Mouse (Mus musculus) midbrain, embryonic 11.5 days (tissue): Measurements from ENCODE around the gene Skida1. TPM values are rescaled to one million over a fixed set of nuclear protein-coding genes. Genes with fewer than 3 reads are reported as not detected.
A peak's percentile ranks its signal among the peaks of the same experiment; 100 is the strongest.

ENCODE experiments used
- ATAC-seq: fragments of 200-750 bp; cut with Nextera tagmentation; 2 replicates; pipeline ENCODE4 v1.8.0; 2017; ENCODE audit warnings: moderate TSS enrichment, moderate library complexity; ENCODE audit not compliant: low FRiP score
- DNase-seq: peaks from one replicate; pipeline ENCODE4 v3.0.0; 2015; ENCODE audit warnings: low spot score; ENCODE audit errors: missing footprints
- H3K27ac ChIP-seq: fragments of 300-500 bp; sonication (generic); 2 replicates; pipeline ENCODE4 v1.5.1; 2014; ENCODE audit warnings: low read depth, low read length
- H3K27me3 ChIP-seq: fragments of 300-500 bp; sonication (generic); 2 replicates; pipeline ENCODE4 v1.6.1; 2014; ENCODE audit warnings: mild to moderate bottlenecking, low read length, moderate library complexity, mixed read lengths; ENCODE audit not compliant: control insufficient read depth, insufficient read depth
- H3K36me3 ChIP-seq: fragments of 300-500 bp; sonication (generic); 2 replicates; pipeline ENCODE4 v1.6.1; 2014; ENCODE audit warnings: mild to moderate bottlenecking, low read length, moderate library complexity, mixed read lengths; ENCODE audit not compliant: control insufficient read depth, insufficient read depth
- H3K4me1 ChIP-seq: fragments of 300-500 bp; sonication (generic); 2 replicates; pipeline ENCODE4 v1.6.1; 2014; ENCODE audit warnings: low read length; ENCODE audit not compliant: control insufficient read depth, insufficient read depth
- H3K4me2 ChIP-seq: fragments of 300-500 bp; sonication (generic); 2 replicates; pipeline ENCODE4 v1.6.1; 2014; ENCODE audit warnings: mild to moderate bottlenecking, moderate library complexity
- H3K4me3 ChIP-seq: fragments of 300-500 bp; sonication (generic); 2 replicates; pipeline ENCODE4 v1.5.1; 2014; ENCODE audit warnings: low read depth, low read length
- H3K9ac ChIP-seq: fragments of 300-500 bp; sonication (generic); 2 replicates; pipeline ENCODE4 v1.6.1; 2014; ENCODE audit warnings: low read length
- H3K9me3 ChIP-seq: fragments of 300-500 bp; sonication (generic); 2 replicates; pipeline ENCODE4 v1.6.1; 2016; ENCODE audit warnings: low read length; ENCODE audit not compliant: control insufficient read depth
- WGBS: fragments of 180-500 bp; shearing (Covaris S2); extraction: QIAGEN DNeasy Blood & Tissue Kit; methylation state at CpG from one replicate; pipeline ENCODE4 v1.1.7; 2014; 5-methylcytosine and 5-hydroxymethylcytosine counted together
- polyA plus RNA-seq: library from polyadenylated mRNA; unstranded; fragments of >200 nt; fragmentation: Nextera tagmentation; extraction: Ambion mirVana; gene quantifications from 2 replicates; pipeline ENCODE4 v1.2.1, GENCODE M21; 2014

The Skida1 gene
- polyA plus RNA-seq, 1 experiment from 2014 or later: 23.4 TPM

DNA sequence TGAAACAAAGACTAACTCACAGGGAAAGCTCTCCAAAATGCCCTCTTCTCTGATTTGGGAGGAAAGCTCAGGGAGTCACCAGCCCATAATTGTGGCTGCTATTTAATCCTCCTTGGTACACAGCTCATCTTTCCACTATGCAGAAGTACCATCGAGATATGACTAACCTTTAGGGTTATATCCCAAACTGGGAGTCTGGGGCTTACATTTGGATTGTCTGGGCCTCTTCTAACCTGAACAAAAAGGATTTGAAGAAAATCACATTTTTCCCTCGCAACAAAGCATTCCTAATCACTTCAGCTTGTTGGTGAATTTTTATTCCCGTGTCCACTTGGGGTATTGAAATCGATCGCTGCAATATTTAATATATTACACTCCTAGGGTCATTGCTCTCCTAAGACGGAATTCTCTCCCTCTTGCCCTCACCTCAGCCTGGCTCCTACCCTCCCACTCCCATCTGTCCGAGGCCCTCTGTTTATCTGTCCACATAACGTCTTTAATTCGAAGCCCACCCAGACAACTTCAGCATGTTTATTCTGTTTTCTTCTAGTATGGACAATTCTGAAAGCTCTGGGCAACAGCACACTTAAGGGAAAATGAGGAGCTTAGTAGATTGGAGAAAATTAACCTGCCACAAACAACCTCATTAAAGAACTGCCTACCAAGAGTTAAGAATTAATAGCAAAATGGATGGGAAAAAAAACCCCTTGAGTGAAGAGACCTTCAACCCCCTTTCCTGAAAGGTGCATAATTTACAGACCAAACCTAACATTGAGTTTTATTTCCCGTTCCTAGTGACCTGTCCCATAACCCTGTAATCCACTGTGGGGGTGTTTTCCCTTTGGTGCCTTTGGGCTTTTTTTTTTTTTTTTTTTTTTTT, 14.2 kb downstream of the Skida1 start:
- Histone ChIP-seq H3K4me2 (peak overlapping the region; percentile 29; the same call in 1 of the 2 replicates), H3K9ac (peak overlapping the region; percentile 98)

DNA sequence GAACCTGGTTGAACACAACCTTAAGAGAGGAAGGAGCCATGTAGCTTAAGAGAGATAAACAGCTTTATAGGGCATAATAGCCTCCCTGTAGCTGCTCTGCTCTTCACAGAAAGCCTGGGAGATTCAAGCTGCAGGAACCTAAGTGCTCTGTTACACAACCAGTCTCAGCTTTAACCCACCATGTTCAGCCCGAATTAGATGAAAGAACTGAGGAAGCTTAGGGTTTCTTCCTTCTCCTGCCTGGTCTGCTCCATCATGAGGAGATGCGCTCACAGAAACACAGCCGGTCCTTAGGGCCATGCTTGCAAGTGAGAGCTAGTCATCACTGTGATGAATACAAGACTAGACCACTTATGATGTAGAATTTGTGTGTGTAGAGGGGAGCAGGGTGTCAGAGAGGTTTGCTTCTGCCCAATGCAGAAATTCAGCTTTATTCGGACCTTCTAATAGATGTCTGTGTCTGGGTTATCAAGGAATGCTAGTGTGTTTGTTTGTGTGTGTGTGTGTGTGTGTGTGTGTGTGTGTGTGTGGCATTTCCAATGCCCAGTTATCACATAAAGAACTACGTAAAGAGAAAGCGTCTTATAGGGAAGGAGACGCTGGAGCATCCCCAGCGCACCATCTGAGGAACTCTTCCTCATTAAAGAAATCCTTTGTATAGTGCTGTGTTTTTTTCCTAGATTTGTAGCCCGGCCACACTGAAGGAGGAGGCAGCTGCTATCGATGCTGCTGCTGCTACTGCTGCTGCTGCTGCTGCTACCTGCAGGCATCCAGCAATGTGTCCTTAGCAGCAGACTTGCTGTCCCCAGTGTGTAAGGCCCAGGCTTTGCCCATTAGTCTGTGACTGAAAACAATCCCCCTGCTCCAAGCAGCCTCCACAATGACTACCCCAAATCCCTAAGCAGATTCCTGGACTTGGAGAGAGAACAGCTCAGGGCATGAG, 15.4 kb downstream of the Skida1 start:
- H3K9ac ChIP-seq: peak overlapping the region; percentile 98
- peak overlapping the region; percentile 85 for H3K27ac ChIP-seq
- peak; percentile 45 for ATAC-seq
- H3K4me2 ChIP-seq: peak overlapping the region; percentile 99
- H3K27me3 ChIP-seq: no peaks in the 10 kb centered on the region
- WGBS: 19% methylated on average over 10 of the region's 10 CpGs
- H3K9me3 ChIP-seq: no peaks in the 10 kb centered on the region
- peaks cover 48% of the 10 kb centered on the region for H3K4me1 ChIP-seq
- H3K4me3 ChIP-seq: peak overlapping the region; percentile 6; the same call in 1 of the 2 replicates
- DNase-seq: peak; percentile 95
- H3K36me3 ChIP-seq: no peaks in the 10 kb centered on the region

More for the DNA sequence above, 14.2 kb downstream of the Skida1 start:
- peak overlapping the region; percentile 85 for H3K27ac ChIP-seq
- peaks cover 56% of the 10 kb centered on the region for H3K4me1 ChIP-seq
- H3K4me3 ChIP-seq: no peak overlapping the region
- ATAC-seq (no peak), DNase-seq (peak; percentile 92)
- H3K9me3 ChIP-seq: no peaks in the 10 kb centered on the region
- no peaks in the 10 kb centered on the region for H3K27me3 ChIP-seq
- WGBS: 14% methylated on average over 10 of the region's 10 CpGs
- H3K36me3 ChIP-seq: no peaks in the 10 kb centered on the region

DNA sequence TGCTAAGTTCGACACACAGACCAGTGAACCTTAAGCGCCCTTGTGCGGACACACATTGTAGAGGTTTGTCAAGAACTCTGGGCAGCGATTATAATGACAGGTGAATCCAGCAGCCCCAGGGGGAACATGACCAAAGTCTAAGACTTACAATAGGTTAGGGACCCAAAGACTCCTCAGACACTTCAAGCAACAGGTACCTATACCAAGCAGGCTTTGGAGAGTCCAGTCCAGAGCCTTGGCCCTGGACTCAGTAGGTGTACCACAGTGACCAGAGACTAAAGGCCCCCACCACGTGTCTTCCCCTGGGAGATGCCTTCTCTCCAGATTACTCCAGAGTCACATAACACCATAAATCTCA, 16.3 kb downstream of the Skida1 start:
- Histone ChIP-seq H3K4me1 (peaks cover 45% of the 10 kb centered on the region), H3K27ac (peak overlapping the region; percentile 85)
- 16% methylated on average over 5 of the region's 5 CpGs for WGBS

DNA sequence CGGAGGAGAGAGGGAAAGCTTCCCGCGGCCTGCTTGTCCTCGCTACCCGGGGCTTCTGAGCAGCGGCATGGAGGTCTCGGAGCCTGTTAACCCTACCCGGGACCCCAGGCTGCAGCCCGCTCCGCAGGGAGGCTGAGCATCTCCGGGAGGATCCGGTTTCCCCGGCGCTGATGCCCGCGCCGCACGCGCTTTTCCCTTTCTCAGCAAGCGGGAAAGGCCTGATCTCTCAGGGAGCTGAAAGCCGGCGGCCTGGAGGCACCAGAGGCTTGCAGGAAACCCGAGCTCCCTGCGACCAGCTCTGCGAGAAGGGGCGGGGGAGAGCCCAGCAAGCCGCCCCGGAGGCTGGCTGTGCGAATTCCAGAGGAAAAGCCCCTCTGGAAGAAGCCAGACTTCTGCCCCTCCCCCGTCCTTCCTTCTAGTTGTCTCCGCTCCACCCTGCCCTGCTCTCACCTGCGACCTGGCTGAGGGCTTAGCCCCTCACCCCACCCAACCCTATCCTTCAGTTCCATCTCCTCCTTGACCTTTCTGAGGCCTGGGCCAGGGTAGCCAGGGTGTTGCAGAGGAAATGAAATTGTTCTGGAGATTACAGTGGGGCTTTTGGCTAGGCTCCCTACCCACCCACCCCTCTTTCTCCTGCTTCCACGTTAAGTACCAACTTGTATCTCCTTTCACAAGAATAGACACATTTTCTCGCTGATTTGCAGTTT, 16.9 kb downstream of the Skida1 start:
- peak; percentile 95 for DNase-seq
- peak overlapping the region; percentile 98 for H3K9ac ChIP-seq
- H3K27me3 ChIP-seq: no peaks in the 10 kb centered on the region
- peak overlapping the region; percentile 85 for H3K27ac ChIP-seq
- H3K36me3 ChIP-seq: no peaks in the 10 kb centered on the region
- H3K9me3 ChIP-seq: no peaks in the 10 kb centered on the region
- peak overlapping the region; percentile 99 for H3K4me2 ChIP-seq
- peak overlapping the region; percentile 42 for H3K4me3 ChIP-seq
- WGBS: under 1% methylated on average over 34 of the region's 34 CpGs
- peaks cover 44% of the 10 kb centered on the region for H3K4me1 ChIP-seq
- no peak for ATAC-seq

More for the DNA sequence above, 16.3 kb downstream of the Skida1 start:
- Histone ChIP-seq H3K27me3 (no peaks in the 10 kb centered on the region), H3K36me3 (no peaks in the 10 kb centered on the region), H3K9me3 (no peaks in the 10 kb centered on the region), H3K9ac (peak overlapping the region; percentile 98), H3K4me2 (peak overlapping the region; percentile 99), H3K4me3 (peak overlapping the region; percentile 42)
- no peak for ATAC-seq
- DNase-seq: peak; percentile 94

DNA sequence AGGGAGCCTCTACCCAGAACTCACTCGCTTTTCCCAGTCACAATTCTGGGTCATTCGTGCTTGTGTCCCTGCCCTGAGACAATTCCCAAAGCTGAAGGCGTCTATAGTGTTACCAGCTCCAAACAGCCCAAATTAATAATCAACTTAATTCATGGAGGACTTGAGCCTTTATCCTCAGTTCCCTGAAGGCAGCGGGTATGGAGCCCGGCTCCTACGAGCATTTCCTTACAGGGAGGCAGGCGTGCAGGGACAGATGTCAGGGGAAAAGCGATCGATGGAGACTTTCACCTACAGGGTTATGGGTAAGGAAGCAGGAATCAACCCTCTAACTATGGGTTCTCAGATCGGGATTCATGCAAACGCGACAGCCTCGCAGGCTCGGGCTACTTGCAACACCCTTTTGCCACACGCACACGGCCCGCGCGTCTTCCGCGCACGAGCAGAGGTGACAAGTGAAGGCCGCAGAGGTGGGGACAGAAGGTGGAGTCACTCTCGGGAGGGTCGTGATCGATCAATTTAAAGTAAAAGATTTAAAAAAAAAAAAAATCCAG, 17.5 kb downstream of the Skida1 start:
- ATAC-seq: no peak
- no peaks in the 10 kb centered on the region for H3K27me3 ChIP-seq
- no peaks in the 10 kb centered on the region for H3K9me3 ChIP-seq
- H3K4me1 ChIP-seq: peaks cover 47% of the 10 kb centered on the region
- no peaks in the 10 kb centered on the region for H3K36me3 ChIP-seq
- peak; percentile 97 for DNase-seq
- peak overlapping the region; percentile 98 for H3K9ac ChIP-seq
- peak overlapping the region; percentile 42 for H3K4me3 ChIP-seq
- 0% methylated on average over 26 of the region's 26 CpGs for WGBS
- H3K27ac ChIP-seq: peak overlapping the region; percentile 85
- H3K4me2 ChIP-seq: peak overlapping the region; percentile 99

DNA sequence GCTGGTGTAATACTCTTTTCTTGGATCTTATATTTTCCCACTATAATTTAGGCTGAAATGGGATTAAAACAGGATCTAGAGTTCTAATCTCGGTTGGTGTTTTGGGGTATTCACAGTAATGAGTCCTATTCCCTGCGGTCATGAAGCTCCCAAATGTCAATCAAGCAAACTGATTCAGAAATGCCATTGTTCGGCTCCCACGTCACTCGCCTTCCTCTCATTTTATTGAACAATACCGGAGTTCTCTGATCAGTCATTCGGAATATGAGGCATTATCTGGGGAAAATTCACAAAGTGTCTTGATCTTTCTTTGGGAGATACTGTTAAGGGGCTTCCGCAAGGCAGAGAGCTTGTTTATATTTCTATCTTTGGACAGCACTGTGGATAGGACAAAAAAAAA, 18.3 kb downstream of the Skida1 start:
- peaks cover 43% of the 10 kb centered on the region for H3K4me1 ChIP-seq
- H3K4me2 ChIP-seq: peak overlapping the region; percentile 99
- 5% methylated on average over 8 of the region's 8 CpGs for WGBS
- no peaks in the 10 kb centered on the region for H3K36me3 ChIP-seq
- peak; percentile 97 for DNase-seq
- H3K9me3 ChIP-seq: no peaks in the 10 kb centered on the region
- H3K27ac ChIP-seq: peak overlapping the region; percentile 85
- peak overlapping the region; percentile 42 for H3K4me3 ChIP-seq
- H3K27me3 ChIP-seq: no peaks in the 10 kb centered on the region
- no peak for ATAC-seq
- H3K9ac ChIP-seq: peak overlapping the region; percentile 98

DNA sequence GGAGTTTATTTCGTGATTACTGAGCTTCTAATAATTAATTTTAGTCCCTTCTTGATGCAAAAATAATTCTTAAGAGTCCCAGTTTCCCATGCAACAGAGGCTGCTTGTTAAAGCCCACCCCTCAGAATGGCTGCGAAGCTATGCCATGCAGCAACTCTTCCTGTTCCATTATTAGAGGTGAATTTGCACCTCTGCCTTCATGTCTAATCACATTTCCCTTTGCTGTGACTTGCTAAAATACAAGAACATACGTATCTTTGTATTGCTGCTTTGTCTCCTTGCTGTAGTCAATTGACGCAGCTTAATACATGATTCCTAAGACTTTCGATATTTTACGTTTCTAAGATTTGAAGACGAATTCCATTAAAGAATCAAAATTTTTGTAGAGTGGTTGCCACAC, 19.2 kb downstream of the Skida1 start:
- Histone ChIP-seq H3K9ac (peak overlapping the region; percentile 13; the same call in 1 of the 2 replicates), H3K36me3 (no peaks in the 10 kb centered on the region), H3K27ac (peak overlapping the region; percentile 85; the same call in 1 of the 2 replicates), H3K27me3 (no peaks in the 10 kb centered on the region), H3K4me3 (no peak overlapping the region), H3K4me2 (peak overlapping the region; percentile 99), H3K9me3 (no peaks in the 10 kb centered on the region), H3K4me1 (peaks cover 35% of the 10 kb centered on the region)
- peak; percentile 94 for DNase-seq
- WGBS: 21% methylated on average over 7 of the region's 7 CpGs
- no peak for ATAC-seq
